Mouse (Mus musculus) forebrain, postnatal 0 days (tissue): ENCODE measurements around the gene Cyp19a1. TPM values are rescaled to one million over a fixed set of nuclear protein-coding genes. Genes with fewer than 3 reads are reported as not detected.

Source experiments
- ATAC-seq: fragments of 200-750 bp; cut with Nextera tagmentation; 2 replicates; pipeline ENCODE4 v1.8.0; 2017; ENCODE audit warnings: mild to moderate bottlenecking, moderate library complexity
- DNase-seq: peaks from one replicate; pipeline ENCODE4 v3.0.0-alpha.2; 2015
- H3K27ac ChIP-seq: fragments of 300-500 bp; sonication (generic); 2 replicates; pipeline ENCODE4 v1.5.1; 2014; ENCODE audit warnings: low read depth, mild to moderate bottlenecking, antibody characterized with exemption, low read length, moderate library complexity, mixed read lengths
- H3K27me3 ChIP-seq: fragments of 300-500 bp; sonication (generic); 2 replicates; pipeline ENCODE4 v1.6.1; 2014; ENCODE audit warnings: mild to moderate bottlenecking, low read length, mixed read lengths; ENCODE audit not compliant: insufficient read depth
- H3K36me3 ChIP-seq: fragments of 300-500 bp; sonication (generic); 2 replicates; pipeline ENCODE4 v1.6.1; 2014; ENCODE audit warnings: mild to moderate bottlenecking, moderate library complexity; ENCODE audit not compliant: insufficient read depth
- H3K4me1 ChIP-seq: fragments of 300-500 bp; sonication (generic); 2 replicates; pipeline ENCODE4 v1.6.1; 2014; ENCODE audit warnings: antibody characterized with exemption; ENCODE audit not compliant: insufficient read depth
- H3K4me2 ChIP-seq: fragments of 300-500 bp; sonication (generic); 2 replicates; pipeline ENCODE4 v1.6.1; 2014; ENCODE audit warnings: low read depth, mild to moderate bottlenecking, moderate library complexity
- H3K4me3 ChIP-seq: fragments of 300-500 bp; sonication (generic); 2 replicates; pipeline ENCODE4 v1.5.1; 2014; ENCODE audit warnings: low read depth, low read length, mixed read lengths
- H3K9ac ChIP-seq: fragments of 300-500 bp; sonication (generic); 2 replicates; pipeline ENCODE4 v1.6.1; 2014; ENCODE audit warnings: mild to moderate bottlenecking
- H3K9me3 ChIP-seq: fragments of 300-500 bp; sonication (generic); 2 replicates; pipeline ENCODE4 v1.6.1; 2016; ENCODE audit warnings: low read length
- CTCF ChIP-seq: sonication (generic); IDR thresholded peaks from 2 replicates; pipeline ENCODE4 v1.5.1; 2016; ENCODE audit warnings: antibody characterized with exemption, control low read depth, low read depth
- WGBS: fragments of 180-500 bp; shearing (Covaris S2); extraction: QIAGEN DNeasy Blood & Tissue Kit; methylation state at CpG from one replicate; pipeline ENCODE4 v1.1.7; 2014; 5-methylcytosine and 5-hydroxymethylcytosine counted together
- polyA plus RNA-seq: library from polyadenylated mRNA; unstranded; fragments of >200 nt; fragmentation: Nextera tagmentation; extraction: Ambion mirVana; gene quantifications from 2 replicates; pipeline ENCODE4 v1.2.1, GENCODE M21; 2015
- total RNA-seq: library from RNA; depleted of rRNA; stranded (reverse); fragments of >200 nt; gene quantifications from 2 replicates; pipeline ENCODE4 v1.2.3, GENCODE M21; 2014; rRNA removed

The Cyp19a1 gene
- total and polyA plus RNA-seq, 2 experiments from 2014 or later: 0.52 TPM

GRCm38 (mm10) chr9:54181330-54181729, 86.6 kb downstream of the Cyp19a1 start:
- Histone ChIP-seq H3K36me3 (no peaks in the 10 kb centered on the region), H3K27ac (no peak overlapping the region), H3K4me3 (no peak overlapping the region), H3K4me1 (no peaks in the 10 kb centered on the region), H3K9ac (no peak overlapping the region), H3K9me3 (no peaks in the 10 kb centered on the region), H3K4me2 (no peak overlapping the region), H3K27me3 (no peaks in the 10 kb centered on the region)
- ATAC-seq (no peak), DNase-seq (peak; percentile 86)
- peak; percentile 82 for TF ChIP-seq CTCF
- 16% methylated on average over 2 of the region's 2 CpGs for WGBS

- Histone ChIP-seq H3K4me3 (no peak overlapping the region), H3K9ac (no peak overlapping the region), H3K36me3 (no peaks in the 10 kb centered on the region), H3K4me1 (no peaks in the 10 kb centered on the region), H3K27me3 (no peaks in the 10 kb centered on the region), H3K4me2 (no peak overlapping the region), H3K27ac (no peak overlapping the region), H3K9me3 (no peaks in the 10 kb centered on the region)
- no peak for TF ChIP-seq CTCF
- DNase-seq (no peak), ATAC-seq (no peak)
- 74% methylated on average over 17 of the region's 17 CpGs for WGBS
Observed at GRCm38 (mm10) chr9:54180216-54180615, 87.7 kb downstream of the Cyp19a1 start.

DNA sequence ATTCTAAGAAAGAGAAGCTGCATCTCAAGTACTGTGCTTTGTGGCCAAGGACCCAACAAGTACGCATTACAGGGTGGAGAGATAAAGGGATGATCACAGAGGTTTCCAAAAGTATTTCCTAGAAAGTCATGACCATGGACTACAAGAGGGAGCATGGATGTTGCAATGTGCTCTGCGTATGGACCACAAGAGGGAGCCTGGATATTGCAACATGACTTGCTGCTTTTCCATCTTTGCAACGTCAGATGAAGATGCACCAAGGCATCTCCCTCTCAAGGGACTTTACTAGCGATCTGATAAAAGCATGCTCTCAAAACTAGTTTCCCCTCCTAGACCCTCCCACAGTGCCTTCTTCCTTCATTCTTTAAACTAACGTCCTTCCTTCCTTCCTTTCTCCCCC, 98.4 kb downstream of the Cyp19a1 start:
- 52% methylated on average over 5 of the region's 5 CpGs for WGBS
- no peak overlapping the region for H3K4me2 ChIP-seq
- H3K4me1 ChIP-seq: no peaks in the 10 kb centered on the region
- peak; percentile 94 for TF ChIP-seq CTCF
- no peak overlapping the region for H3K9ac ChIP-seq
- no peaks in the 10 kb centered on the region for H3K36me3 ChIP-seq
- no peak overlapping the region for H3K4me3 ChIP-seq
- ATAC-seq: peak; percentile 82
- H3K9me3 ChIP-seq: no peaks in the 10 kb centered on the region
- H3K27ac ChIP-seq: no peak overlapping the region
- DNase-seq: peak; percentile 77
- H3K27me3 ChIP-seq: no peaks in the 10 kb centered on the region

GRCm38 (mm10) chr9:54168425-54168824, 99.5 kb downstream of the Cyp19a1 start:
- no peak overlapping the region for H3K4me3 ChIP-seq
- H3K9ac ChIP-seq: no peak overlapping the region
- WGBS: 84% methylated on average over 10 of the region's 10 CpGs
- H3K9me3 ChIP-seq: no peaks in the 10 kb centered on the region
- no peak for TF ChIP-seq CTCF
- no peaks in the 10 kb centered on the region for H3K36me3 ChIP-seq
- no peak overlapping the region for H3K4me2 ChIP-seq
- no peaks in the 10 kb centered on the region for H3K27me3 ChIP-seq
- DNase-seq: no peak
- no peak for ATAC-seq
- H3K27ac ChIP-seq: no peak overlapping the region
- H3K4me1 ChIP-seq: no peaks in the 10 kb centered on the region

DNA sequence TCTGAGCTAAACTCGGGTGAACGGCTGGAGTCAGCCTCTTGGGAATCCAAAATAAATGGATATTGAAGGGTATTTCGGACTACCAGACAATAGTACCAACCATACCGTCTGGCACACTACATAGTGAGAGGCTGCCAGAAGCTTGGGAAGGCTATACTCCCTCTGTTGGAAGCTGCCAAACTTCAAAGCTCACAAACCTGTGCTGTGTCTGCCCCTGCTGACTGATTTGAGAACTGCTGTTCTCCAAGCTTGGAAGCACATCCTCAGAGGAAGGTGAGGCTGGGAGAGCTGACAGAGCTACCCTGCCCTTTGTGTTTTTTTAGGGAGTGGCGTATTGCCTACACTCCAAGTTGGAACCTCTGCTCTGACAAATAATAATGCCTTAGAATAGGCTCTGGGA, 104.8 kb downstream of the Cyp19a1 start:
- peak; percentile 61 for TF ChIP-seq CTCF
- Histone ChIP-seq H3K27ac (no peak overlapping the region), H3K27me3 (no peaks in the 10 kb centered on the region), H3K36me3 (no peaks in the 10 kb centered on the region), H3K4me3 (no peak overlapping the region), H3K4me2 (no peak overlapping the region), H3K4me1 (no peaks in the 10 kb centered on the region), H3K9me3 (no peaks in the 10 kb centered on the region), H3K9ac (no peak overlapping the region)
- ATAC-seq: peak; percentile 53
- peak; percentile 18 for DNase-seq
- 67% methylated on average over 5 of the region's 5 CpGs for WGBS

- 83% methylated on average over 5 of the region's 5 CpGs for whole genome bisulfite sequencing
- no peak for TF ChIP-seq CTCF
- Histone ChIP-seq H3K4me2 (no peak overlapping the region), H3K27ac (no peak overlapping the region), H3K9me3 (no peaks in the 10 kb centered on the region), H3K4me1 (no peaks in the 10 kb centered on the region), H3K27me3 (no peaks in the 10 kb centered on the region), H3K9ac (no peak overlapping the region), H3K4me3 (no peak overlapping the region), H3K36me3 (no peaks in the 10 kb centered on the region)
- ATAC-seq: no peak
- no peak for DNase-seq
Observed at GRCm38 (mm10) chr9:54153679-54154078, 114.2 kb downstream of the Cyp19a1 start.

DNA sequence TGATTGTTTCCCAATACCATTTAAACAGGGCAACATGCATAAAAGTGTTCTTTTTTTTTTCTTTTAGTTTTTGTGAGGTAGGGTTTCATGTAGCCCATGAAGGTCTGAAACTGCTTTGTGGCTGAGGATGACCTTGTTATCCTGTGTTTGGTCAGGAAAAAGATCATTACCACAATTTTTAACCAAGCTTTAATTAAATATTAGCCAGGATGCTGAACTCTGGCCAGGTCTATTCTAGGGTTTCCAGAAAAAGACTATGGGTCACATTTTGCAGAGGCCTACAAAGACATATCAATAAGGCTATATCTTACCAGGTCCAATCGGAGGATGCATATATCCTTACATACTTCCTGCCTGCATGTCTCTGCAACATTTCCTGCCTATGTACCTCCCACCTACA, 128.7 kb downstream of the Cyp19a1 start:
- Histone ChIP-seq H3K9me3 (no peaks in the 10 kb centered on the region), H3K4me1 (no peaks in the 10 kb centered on the region), H3K36me3 (no peaks in the 10 kb centered on the region), H3K27ac (no peak overlapping the region), H3K27me3 (no peaks in the 10 kb centered on the region), H3K9ac (no peak overlapping the region), H3K4me3 (no peak overlapping the region), H3K4me2 (no peak overlapping the region)
- DNase-seq (no peak), ATAC-seq (no peak)
- no peak for TF ChIP-seq CTCF
- WGBS: 97% methylated on average over 1 of the region's 1 CpGs

Other genes starting within 250 kb of the Cyp19a1 start
- 2.2 and 2.3 TPM in 2 replicates for gene Tnfaip8l3, start 199.7 kb downstream of the Cyp19a1 start, total RNA-seq
- 0.50 and 0.71 TPM in 2 replicates for gene Tnfaip8l3, start 199.7 kb downstream of the Cyp19a1 start, polyA plus RNA-seq
- gene Gldn, start 18.4 kb upstream of the Cyp19a1 start, total RNA-seq: 0.62 and 0.71 TPM in 2 replicates
- gene Gldn, start 18.4 kb upstream of the Cyp19a1 start, polyA plus RNA-seq: 0.43 and 0.87 TPM in 2 replicates
- gene Dmxl2, start 233.5 kb upstream of the Cyp19a1 start, total RNA-seq: 108 and 129 TPM in 2 replicates
- gene Dmxl2, start 233.5 kb upstream of the Cyp19a1 start, polyA plus RNA-seq: 23.6 and 39.7 TPM in 2 replicates